Mouse (Mus musculus) heart, adult 10 weeks (tissue): ENCODE measurements around the gene Olfr1290. TPM values are rescaled to one million over a fixed set of nuclear protein-coding genes. Genes with fewer than 3 reads are reported as not detected.

ENCODE experiments used
- polyA plus RNA-seq: library from polyadenylated mRNA; stranded (reverse); fragments of 350-450 nt; fragmentation: Illumina TruSeq; extraction: RNeasy Lipid Tissue Mini Kit (QIAGEN cat#74804); gene quantifications from one replicate; pipeline ENCODE4 v1.2.3, GENCODE M21; 2014; ENCODE audit warnings: low read depth, low replicate concordance

Gene Olfr1290
- polyA plus RNA-seq, result not detected

GRCm38 (mm10) chr2:111493729-111494128 lies at the start of gene Olfr1290:
Gene Olfr1290 (minus strand): TSS chr2:111493829.

DNA sequence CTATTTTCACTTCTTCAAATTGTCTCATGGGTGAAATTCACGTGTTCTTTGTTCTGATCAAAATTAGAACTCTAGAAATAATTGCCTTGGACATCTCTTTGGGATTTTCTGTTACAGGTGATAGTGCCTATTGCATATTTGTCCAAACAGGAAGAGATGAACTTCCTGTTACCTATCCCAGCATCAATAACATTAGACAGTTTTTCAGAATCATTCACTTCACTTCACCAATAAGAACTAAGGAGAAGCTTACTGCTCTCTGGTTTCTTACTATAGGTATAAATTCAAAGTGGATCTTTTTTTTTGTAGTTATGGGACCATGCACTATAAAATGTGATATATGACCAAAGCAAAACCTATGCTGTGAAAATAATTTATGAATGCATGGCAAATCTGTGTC lies 46.6 kb upstream of the Olfr1290 start, which contains the start of gene Olfr1294:
Gene Olfr1294 (minus strand): TSS at position 101 of the 400 bp plus-strand sequence.

GRCm38 (mm10) chr2:111524903-111525302 lies 31.3 kb upstream of the Olfr1290 start, which contains the start of gene Olfr1293-ps:
Gene Olfr1293-ps (plus strand): TSS chr2:111525203.

DNA sequence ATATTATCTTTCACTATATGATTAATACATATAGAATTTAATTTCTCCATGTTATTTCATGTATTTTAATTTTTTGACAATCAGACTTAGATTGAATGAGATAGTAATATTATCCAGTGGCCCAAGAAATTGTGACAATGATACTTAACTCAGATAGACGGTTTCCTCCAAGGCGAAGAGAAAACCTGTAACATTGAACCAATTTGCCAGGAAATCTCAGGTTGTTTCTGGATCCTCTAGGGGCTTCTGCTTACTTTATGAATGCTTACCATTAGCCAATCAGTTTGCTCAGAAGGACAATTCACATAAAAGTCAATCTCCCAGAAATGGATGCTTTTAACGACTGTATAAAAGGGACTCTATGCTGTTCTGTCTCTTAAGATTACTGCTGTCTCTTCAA lies 3.3 kb upstream of the Olfr1290 start, which contains the start of gene Olfr1291-ps1:
Gene Olfr1291-ps1 (plus strand): TSS at position 301 of the 400 bp plus-strand sequence.

GRCm38 (mm10) chr2:111480519-111480918 lies 13.1 kb downstream of the Olfr1290 start, which contains the start of gene Olfr1289:
Gene Olfr1289 (plus strand): TSS chr2:111480819.

GRCm38 (mm10) chr2:111473801-111474200 lies 19.8 kb downstream of the Olfr1290 start, which contains the start of gene Olfr1288:
Gene Olfr1288 (plus strand): TSS chr2:111474101.

GRCm38 (mm10) chr2:111448842-111449241 lies 44.8 kb downstream of the Olfr1290 start, which contains the start of gene Olfr1287:
Gene Olfr1287 (plus strand): TSS chr2:111449142.

Other genes with a start within 250 kb of the Olfr1290 start
- not detected for gene Olfr1276, start 239.3 kb downstream of the Olfr1290 start, polyA plus RNA-seq
- not detected for gene Olfr1277, start 219.7 kb downstream of the Olfr1290 start, polyA plus RNA-seq
- gene Olfr1278, start 203.7 kb downstream of the Olfr1290 start, polyA plus RNA-seq, result not detected
- gene Olfr1279, start 193.2 kb downstream of the Olfr1290 start, polyA plus RNA-seq, result not detected
- gene Olfr1280, start 179.8 kb downstream of the Olfr1290 start, polyA plus RNA-seq, result not detected
- gene Olfr1281, start 167.3 kb downstream of the Olfr1290 start, polyA plus RNA-seq, result not detected
- not detected for gene Olfr1282, start 157.8 kb downstream of the Olfr1290 start, polyA plus RNA-seq
- gene Olfr1283, start 127.0 kb downstream of the Olfr1290 start, polyA plus RNA-seq, result not detected
- gene Olfr1284, start 118.3 kb downstream of the Olfr1290 start, polyA plus RNA-seq, result not detected
- not detected for gene Olfr1286, start 70.7 kb downstream of the Olfr1290 start, polyA plus RNA-seq
- not detected for gene Olfr1287, start 44.7 kb downstream of the Olfr1290 start, polyA plus RNA-seq
- not detected for gene Olfr1288, start 19.7 kb downstream of the Olfr1290 start, polyA plus RNA-seq
- gene Olfr1289, start 13.0 kb downstream of the Olfr1290 start, polyA plus RNA-seq, result not detected
- gene Olfr1291-ps1, start 3.4 kb upstream of the Olfr1290 start, polyA plus RNA-seq, result not detected
- gene Olfr1293-ps, start 31.4 kb upstream of the Olfr1290 start, polyA plus RNA-seq, result not detected
- not detected for gene Olfr1294, start 46.5 kb upstream of the Olfr1290 start, polyA plus RNA-seq
- not detected for gene Olfr1295, start 75.9 kb upstream of the Olfr1290 start, polyA plus RNA-seq
- gene Olfr1297, start 132.7 kb upstream of the Olfr1290 start, polyA plus RNA-seq, result not detected
- gene Olfr1298, start 155.4 kb upstream of the Olfr1290 start, polyA plus RNA-seq, result not detected
- not detected for gene Olfr1299, start 167.6 kb upstream of the Olfr1290 start, polyA plus RNA-seq